Mouse (Mus musculus) embryonic facial prominence, embryonic 10.5 days (tissue): ENCODE data around the gene Arntl2. TPM values are rescaled to one million over a fixed set of nuclear protein-coding genes. Genes with fewer than 3 reads are reported as not detected.

ENCODE experiments used
- DNase-seq: peaks from one replicate; pipeline ENCODE4 v3.0.0-alpha.2; 2017; ENCODE audit warnings: low spot score
- H3K27ac ChIP-seq: fragments of 300-500 bp; sonication (generic); replicated peaks from 2 replicates; pipeline ENCODE4 v1.5.1; 2016; ENCODE audit warnings: mild to moderate bottlenecking
- H3K27me3 ChIP-seq: fragments of 300-500 bp; sonication (generic); replicated peaks from 2 replicates; pipeline ENCODE4 v1.6.1; 2016; ENCODE audit warnings: low read depth, mild to moderate bottlenecking; ENCODE audit not compliant: poor library complexity, severe bottlenecking
- H3K36me3 ChIP-seq: fragments of 300-500 bp; sonication (generic); replicated peaks from 2 replicates; pipeline ENCODE4 v1.6.1; 2016; ENCODE audit warnings: mild to moderate bottlenecking, moderate library complexity
- H3K4me1 ChIP-seq: fragments of 300-500 bp; sonication (generic); 2 replicates; pipeline ENCODE4 v1.6.1; 2016
- H3K4me3 ChIP-seq: fragments of 300-500 bp; sonication (generic); 2 replicates; pipeline ENCODE4 v1.5.1; 2016; ENCODE audit warnings: mild to moderate bottlenecking, moderate library complexity
- H3K9me3 ChIP-seq: fragments of 300-500 bp; sonication (generic); 2 replicates; pipeline ENCODE4 v1.6.1; 2016; ENCODE audit warnings: mild to moderate bottlenecking
- WGBS: fragments of 180-500 bp; shearing (Covaris S2); methylation state at CpG from one replicate; pipeline ENCODE4 v1.1.7; 2016; 5-methylcytosine and 5-hydroxymethylcytosine counted together
- polyA plus RNA-seq: library from polyadenylated mRNA; unstranded; fragments of >200 nt; fragmentation: Nextera tagmentation; extraction: Ambion mirVana; gene quantifications from 2 replicates; pipeline ENCODE4 v1.2.1, GENCODE M21; 2016

The Arntl2 gene
- polyA plus RNA-seq, 1 experiment from 2014 or later = 2.8 TPM

DNA sequence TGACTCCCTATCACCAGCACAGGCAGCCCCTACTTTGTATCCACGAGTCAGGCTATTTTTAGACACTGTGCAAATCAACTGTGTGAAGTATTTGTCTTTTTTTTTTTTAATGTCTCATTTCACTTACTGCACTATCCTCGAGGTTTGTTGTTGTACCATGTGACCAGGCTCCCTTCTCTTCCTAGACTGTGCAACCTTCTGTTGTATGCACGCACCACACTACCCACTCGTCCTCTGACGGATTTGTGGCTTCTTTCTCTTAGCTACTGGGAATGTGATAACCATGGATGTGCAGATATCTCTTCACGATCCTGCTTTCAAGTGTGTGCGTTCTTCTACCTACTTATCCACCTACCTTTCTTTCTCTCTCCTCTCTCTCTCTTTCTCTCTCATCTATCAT, 41.5 kb downstream of the Arntl2 start:
- no peaks in the 10 kb centered on the region for H3K27me3 ChIP-seq
- no peaks in the 10 kb centered on the region for H3K9me3 ChIP-seq
- H3K4me3 ChIP-seq = no peak overlapping the region
- peaks cover 7% of the 10 kb centered on the region for H3K4me1 ChIP-seq
- no peaks in the 10 kb centered on the region for H3K36me3 ChIP-seq
- no peak overlapping the region for H3K27ac ChIP-seq
- no peak for DNase-seq
- WGBS = 87% methylated on average over 7 of the region's 7 CpGs

DNA sequence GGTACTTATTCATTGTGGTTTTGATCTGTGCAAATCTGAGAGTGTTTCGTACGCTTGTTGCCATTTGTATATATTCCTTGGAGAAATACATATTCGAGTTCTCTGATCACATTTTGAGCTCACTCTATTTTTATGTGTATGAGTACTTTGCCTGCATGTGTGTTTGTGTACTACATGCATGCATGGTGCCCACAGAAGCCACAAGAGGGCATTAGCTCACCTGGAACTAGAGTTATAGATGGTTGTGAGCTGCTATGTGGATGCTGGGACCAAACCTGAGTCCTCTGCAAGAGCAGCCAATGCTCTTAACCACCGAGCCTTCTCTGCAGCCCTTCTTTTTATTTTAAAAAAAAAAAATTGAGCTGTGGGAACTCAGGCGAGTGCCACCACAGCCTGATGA, 42.5 kb downstream of the Arntl2 start:
- Histone ChIP-seq H3K36me3 (no peaks in the 10 kb centered on the region), H3K9me3 (no peaks in the 10 kb centered on the region), H3K4me1 (peaks cover 7% of the 10 kb centered on the region), H3K4me3 (no peak overlapping the region), H3K27ac (no peak overlapping the region), H3K27me3 (no peaks in the 10 kb centered on the region)
- DNase-seq = no peak
- 93% methylated on average over 5 of the region's 5 CpGs for WGBS

DNA sequence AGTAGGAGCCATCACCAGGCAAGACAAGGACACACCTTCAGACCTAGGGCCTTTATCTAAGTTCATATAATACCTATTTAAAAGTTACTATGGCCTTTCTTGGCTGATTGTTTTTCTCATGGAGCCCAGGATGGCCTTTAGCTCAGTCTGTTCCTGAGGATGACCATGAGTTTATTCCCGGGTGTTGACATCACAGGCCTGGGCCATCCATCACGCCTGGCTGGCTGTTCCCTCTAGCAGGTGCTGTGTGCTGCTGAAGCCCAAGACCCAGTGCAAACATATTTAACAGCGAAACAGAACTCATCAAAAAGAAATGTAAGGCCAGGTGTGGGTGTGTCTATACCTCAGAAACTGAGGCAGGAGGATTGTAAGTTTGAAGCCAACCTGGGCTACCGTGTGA, 43.0 kb downstream of the Arntl2 start:
- Histone ChIP-seq H3K9me3 (no peaks in the 10 kb centered on the region), H3K4me1 (peaks cover 7% of the 10 kb centered on the region), H3K27ac (no peak overlapping the region), H3K27me3 (no peaks in the 10 kb centered on the region), H3K4me3 (no peak overlapping the region), H3K36me3 (no peaks in the 10 kb centered on the region)
- 94% methylated on average over 4 of the region's 4 CpGs for WGBS
- DNase-seq = no peak

DNA sequence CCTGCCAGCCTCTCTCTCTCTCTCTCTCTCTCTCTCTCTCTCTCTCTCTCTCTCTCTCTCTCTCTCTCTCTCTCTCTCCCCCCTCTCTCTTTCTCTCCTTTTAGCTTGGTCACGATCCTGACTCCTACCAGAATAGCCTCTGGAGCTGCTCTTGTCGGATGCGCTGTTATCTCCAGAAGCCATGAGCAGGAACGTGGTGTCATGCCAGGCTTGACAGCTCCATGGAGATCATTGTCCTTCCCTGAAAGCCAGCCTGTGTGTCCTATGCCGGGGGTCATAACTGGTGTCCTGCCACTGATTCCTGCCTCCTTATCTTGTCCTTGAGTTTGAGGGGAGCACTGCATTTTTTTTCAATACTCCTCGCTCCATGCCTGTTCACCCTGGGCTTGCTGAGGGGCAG, 49.0 kb downstream of the Arntl2 start:
- Histone ChIP-seq H3K4me1 (0 out of 2 replicates have a peak, but pooled peaks cover 3% of the 10 kb centered on the region), H3K27ac (no peak overlapping the region), H3K27me3 (no peaks in the 10 kb centered on the region), H3K9me3 (no peaks in the 10 kb centered on the region), H3K36me3 (no peaks in the 10 kb centered on the region), H3K4me3 (no peak overlapping the region)
- WGBS = 80% methylated on average over 6 of the region's 6 CpGs
- DNase-seq = no peak

DNA sequence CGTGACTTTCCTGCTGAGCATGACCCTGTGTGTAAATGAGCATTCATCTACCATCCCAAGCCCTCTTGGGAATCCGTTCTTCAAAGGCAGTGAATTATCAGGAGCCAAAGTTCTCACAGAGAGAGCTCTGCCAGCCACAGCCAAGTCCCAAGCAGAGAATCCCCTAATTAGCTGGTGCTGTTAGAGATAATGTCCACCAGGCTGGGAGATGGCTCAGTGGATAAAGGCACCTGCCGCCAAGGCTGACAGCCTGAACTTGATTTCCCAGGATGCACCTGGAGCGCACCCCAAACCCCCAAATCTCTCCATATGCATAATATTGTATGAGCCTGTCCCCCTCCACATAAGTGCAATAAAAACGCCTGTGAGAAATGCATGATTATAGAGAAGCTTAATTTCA, 49.5 kb downstream of the Arntl2 start:
- H3K4me3 ChIP-seq = no peak overlapping the region
- H3K27ac ChIP-seq = no peak overlapping the region
- H3K9me3 ChIP-seq = no peaks in the 10 kb centered on the region
- no peaks in the 10 kb centered on the region for H3K27me3 ChIP-seq
- DNase-seq = no peak
- H3K36me3 ChIP-seq = no peaks in the 10 kb centered on the region
- 77% methylated on average over 5 of the region's 5 CpGs for WGBS
- H3K4me1 ChIP-seq = 0 out of 2 replicates have a peak, but pooled peaks cover 8% of the 10 kb centered on the region

DNA sequence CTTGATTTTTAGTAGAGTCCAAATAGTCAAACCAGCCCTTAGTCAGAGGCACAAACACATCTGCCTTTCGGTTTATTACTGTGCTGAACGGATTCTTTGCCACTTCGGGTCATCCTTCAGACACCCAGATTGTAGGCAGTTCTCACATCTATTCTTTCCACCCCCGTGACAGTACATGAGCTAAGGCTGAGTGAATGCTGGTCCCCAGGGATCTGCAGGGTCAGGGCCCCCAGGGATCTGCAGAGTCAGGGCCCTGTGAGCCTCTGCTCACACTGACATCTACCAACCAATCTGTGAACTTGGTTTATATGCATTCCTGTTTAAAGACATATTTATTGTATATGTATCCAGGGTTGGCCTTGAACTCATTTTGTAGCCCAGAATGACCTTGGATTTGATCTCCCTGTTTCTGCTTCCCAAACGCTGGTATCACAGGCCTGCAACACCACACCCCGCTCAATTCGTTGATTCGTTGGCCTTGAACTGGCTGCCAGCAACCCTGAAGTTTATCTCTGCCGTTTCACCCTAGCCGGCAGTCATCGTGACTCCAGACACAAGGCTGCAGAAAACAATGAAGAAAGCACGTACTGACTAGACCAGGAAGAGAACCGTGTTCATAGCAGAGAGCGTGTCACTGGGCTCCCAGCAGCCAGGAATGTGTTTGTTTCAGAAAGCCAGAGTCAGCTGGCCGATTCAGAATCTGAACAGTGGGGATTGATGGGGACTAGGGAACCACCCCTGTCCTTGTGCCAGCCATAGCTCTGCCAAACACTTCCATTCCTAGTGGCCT, 50.3 kb downstream of the Arntl2 start:
- Histone ChIP-seq H3K27ac (no peak overlapping the region), H3K4me1 (0 out of 2 replicates have a peak, but pooled peaks cover 9% of the 10 kb centered on the region), H3K4me3 (no peak overlapping the region), H3K9me3 (no peaks in the 10 kb centered on the region), H3K27me3 (no peaks in the 10 kb centered on the region), H3K36me3 (no peaks in the 10 kb centered on the region)
- no peak for DNase-seq
- WGBS = 84% methylated on average over 15 of the region's 15 CpGs

DNA sequence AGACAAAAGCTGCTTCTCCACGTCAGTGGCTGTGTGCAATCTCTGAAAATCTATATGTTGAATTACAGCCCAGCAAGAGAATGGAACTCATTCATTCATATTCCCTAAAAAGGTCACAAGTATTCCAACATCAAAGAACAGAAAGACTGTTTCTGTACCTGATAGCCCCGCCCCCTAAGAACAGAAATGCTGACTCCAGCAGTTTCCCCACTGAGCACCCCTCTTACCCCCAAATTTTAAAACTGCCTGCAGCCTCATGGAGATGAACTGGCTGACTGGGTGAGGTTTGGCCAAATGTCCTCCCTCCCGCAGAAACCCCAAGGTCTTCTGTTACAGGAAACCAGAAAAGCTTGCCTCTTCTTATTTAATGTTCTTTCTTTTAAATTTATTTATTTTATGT, 51.5 kb downstream of the Arntl2 start:
- no peak for DNase-seq
- Histone ChIP-seq H3K27me3 (no peaks in the 10 kb centered on the region), H3K4me3 (no peak overlapping the region), H3K9me3 (no peaks in the 10 kb centered on the region), H3K27ac (no peak overlapping the region), H3K36me3 (no peaks in the 10 kb centered on the region), H3K4me1 (0 out of 2 replicates have a peak, but pooled peaks cover 9% of the 10 kb centered on the region)
- WGBS = 80% methylated on average over 3 of the region's 3 CpGs

DNA sequence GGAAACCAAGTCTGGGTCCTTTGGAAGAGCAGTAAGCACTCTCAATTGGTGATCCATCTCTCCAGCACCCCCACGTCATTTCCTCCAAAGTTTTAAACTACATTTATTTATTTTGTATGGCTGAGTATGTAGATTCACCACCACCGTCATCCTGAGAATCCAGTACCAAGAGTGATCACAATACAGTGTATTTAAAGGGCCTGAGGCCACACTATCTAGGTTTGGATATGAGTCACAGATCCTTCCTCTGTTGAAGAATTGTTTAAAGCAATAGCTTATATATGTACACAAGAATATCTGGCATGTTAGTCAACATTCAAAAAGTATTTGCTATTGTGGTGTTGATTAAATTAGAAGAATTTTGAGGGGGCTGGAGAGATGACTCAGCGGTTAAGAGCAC, 52.4 kb downstream of the Arntl2 start:
- Histone ChIP-seq H3K9me3 (no peaks in the 10 kb centered on the region), H3K36me3 (no peaks in the 10 kb centered on the region), H3K4me1 (peaks cover 12% of the 10 kb centered on the region; the same call in 1 of the 2 replicates), H3K27ac (no peak overlapping the region), H3K4me3 (no peak overlapping the region), H3K27me3 (no peaks in the 10 kb centered on the region)
- DNase-seq = no peak
- WGBS = 82% methylated on average over 3 of the region's 3 CpGs

DNA sequence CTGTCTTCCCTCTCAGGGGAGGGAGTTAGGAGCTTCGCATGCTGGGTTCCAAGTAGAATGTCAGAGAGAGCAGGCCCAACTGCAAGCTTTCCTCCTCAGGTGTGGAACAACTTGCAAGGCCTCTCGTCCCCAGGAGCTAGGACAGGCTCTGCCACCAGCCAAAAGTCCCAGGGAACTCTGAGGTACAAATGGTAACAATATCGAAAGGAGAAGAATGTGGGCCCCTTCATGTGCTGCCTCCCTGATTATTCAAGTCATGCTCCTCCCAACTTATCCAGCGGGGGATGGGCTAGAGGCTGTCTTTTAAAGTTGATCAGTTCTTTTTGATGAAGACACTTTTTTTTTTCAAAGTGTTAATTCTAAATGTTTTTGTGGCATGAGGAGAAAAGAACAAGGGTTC, 54.2 kb downstream of the Arntl2 start, which contains the start of gene Smco2:
Gene Smco2, plus strand, starts transcription at position 55 of the 400 bp plus-strand sequence.
- DNase-seq = no peak
- Histone ChIP-seq H3K36me3 (no peaks in the 10 kb centered on the region), H3K27ac (no peak within 1 kb of the TSS), H3K4me1 (peaks cover 19% of the 10 kb centered on the region; the same call in 1 of the 2 replicates), H3K4me3 (no peak within 1 kb of the TSS), H3K27me3 (no peaks in the 10 kb centered on the region), H3K9me3 (peaks cover under 1% of the 10 kb centered on the region; the same call in 1 of the 2 replicates)
- WGBS = 77% methylated on average over 4 of the region's 4 CpGs

DNA sequence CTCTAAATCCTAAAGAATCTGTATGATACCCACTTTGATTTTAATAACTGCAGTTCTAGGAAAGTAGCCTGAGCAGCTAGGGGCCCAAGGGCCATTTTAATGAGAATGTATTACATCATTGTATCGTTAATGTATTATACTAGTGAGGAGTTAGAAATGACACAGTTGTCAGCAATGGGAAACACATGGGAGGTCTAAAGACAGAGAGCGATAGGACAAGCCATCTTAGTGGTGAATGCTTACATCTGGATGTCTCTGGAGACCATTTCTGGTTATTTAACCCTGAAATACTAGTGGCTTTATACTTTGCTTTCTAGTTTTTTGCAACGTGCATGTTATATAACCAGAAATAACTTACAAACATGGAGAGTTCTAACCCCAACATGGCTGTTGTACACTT, 56.1 kb downstream of the Arntl2 start:
- Histone ChIP-seq H3K4me3 (no peak overlapping the region), H3K27ac (no peak overlapping the region), H3K36me3 (no peaks in the 10 kb centered on the region), H3K9me3 (peaks cover 3% of the 10 kb centered on the region; the same call in 1 of the 2 replicates), H3K27me3 (no peaks in the 10 kb centered on the region), H3K4me1 (peaks cover 24% of the 10 kb centered on the region; the same call in 1 of the 2 replicates)
- DNase-seq = no peak
- WGBS = 72% methylated on average over 3 of the region's 3 CpGs

DNA sequence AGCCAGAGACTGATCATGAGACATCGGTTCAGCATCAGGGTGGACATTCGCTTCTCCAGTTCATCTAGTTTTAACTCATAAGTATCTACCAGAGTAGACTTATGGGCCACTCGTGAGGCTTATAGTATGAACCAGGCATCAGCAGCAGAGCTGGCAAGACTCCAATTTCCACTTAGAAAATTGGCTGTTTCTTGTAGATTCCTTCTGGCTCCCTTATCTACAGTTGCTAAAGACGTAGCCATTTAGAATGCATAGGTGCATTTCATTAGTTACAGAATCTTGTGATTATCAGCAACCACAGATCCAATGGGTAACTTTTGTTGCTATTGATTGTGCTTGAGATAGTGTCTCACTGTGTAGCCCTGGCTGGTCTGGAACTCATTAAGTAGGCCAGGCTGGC, 56.9 kb downstream of the Arntl2 start:
- WGBS = 87% methylated on average over 4 of the region's 4 CpGs
- H3K9me3 ChIP-seq = peaks cover 3% of the 10 kb centered on the region; the same call in 1 of the 2 replicates
- no peak overlapping the region for H3K4me3 ChIP-seq
- no peaks in the 10 kb centered on the region for H3K27me3 ChIP-seq
- peaks cover 24% of the 10 kb centered on the region; the same call in 1 of the 2 replicates for H3K4me1 ChIP-seq
- no peaks in the 10 kb centered on the region for H3K36me3 ChIP-seq
- H3K27ac ChIP-seq = no peak overlapping the region
- no peak for DNase-seq

DNA sequence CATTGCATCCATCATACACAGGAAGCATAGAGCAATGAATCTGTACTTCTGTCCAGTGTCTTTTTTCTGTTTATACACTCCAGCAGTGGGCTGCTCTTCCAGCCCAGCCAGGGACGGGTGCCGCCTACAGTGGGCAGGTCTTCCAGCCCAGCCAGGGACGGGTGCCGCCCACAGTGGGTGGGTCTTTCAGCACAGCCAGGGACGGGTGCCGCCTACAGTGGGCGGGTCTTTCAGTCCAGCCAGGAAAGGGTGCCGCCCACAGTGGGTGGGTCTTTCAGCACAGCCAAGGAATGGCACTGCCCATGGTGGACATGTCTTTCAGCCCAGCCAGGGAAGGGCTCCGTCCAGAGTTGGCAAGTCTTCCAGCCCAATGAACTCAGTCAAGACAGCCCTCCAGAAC, 59.3 kb downstream of the Arntl2 start:
- 94% methylated on average over 9 of the region's 9 CpGs for WGBS
- no peak for DNase-seq

DNA sequence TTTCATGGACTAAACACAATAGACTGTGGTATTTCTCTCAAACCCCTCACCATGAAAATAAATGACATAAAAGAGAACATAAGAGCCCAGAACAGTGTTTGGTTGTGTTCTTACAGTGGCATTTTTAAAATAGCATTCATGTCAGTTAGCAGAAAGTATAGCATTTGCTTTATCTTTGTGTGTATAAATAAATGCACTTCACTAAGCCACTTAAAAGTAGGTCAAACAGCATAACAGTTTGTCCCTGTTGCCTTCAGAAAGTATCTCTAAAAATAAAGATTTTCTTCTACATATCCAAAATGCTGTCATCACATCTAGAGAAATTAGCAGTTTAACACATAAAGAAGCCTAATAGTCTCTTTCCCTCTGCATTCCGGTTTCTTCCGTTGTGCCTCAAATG, 61.5 kb downstream of the Arntl2 start:
- H3K4me3 ChIP-seq = no peak overlapping the region
- no peak overlapping the region for H3K27ac ChIP-seq
- 97% methylated on average over 2 of the region's 2 CpGs for WGBS
- peaks cover 15% of the 10 kb centered on the region; the same call in 1 of the 2 replicates for H3K4me1 ChIP-seq
- no peaks in the 10 kb centered on the region for H3K36me3 ChIP-seq
- peaks cover 3% of the 10 kb centered on the region; the same call in 1 of the 2 replicates for H3K9me3 ChIP-seq
- no peak for DNase-seq
- no peaks in the 10 kb centered on the region for H3K27me3 ChIP-seq

More for the DNA sequence above, 59.3 kb downstream of the Arntl2 start:
- Histone ChIP-seq H3K36me3 (no peaks in the 10 kb centered on the region), H3K27ac (no peak overlapping the region), H3K27me3 (no peaks in the 10 kb centered on the region), H3K4me3 (no peak overlapping the region), H3K9me3 (peaks cover 3% of the 10 kb centered on the region; the same call in 1 of the 2 replicates), H3K4me1 (peaks cover 18% of the 10 kb centered on the region; the same call in 1 of the 2 replicates)
